Comparison of ENCODE assay signal across 9 mouse cellular contexts in genomic region chr12:4133847-4134212, GRCm38 (mm10). TPM values are rescaled to one million over a fixed set of nuclear protein-coding genes. Genes with fewer than 3 reads are reported as not detected.
DNase-seq lines count a peak whose midpoint lies in the region; ATAC-seq and TF ChIP-seq lines count a peak whose summit lies in the region.
"Had no signal": no experiment of that assay in that cellular context is flagged by ENCODE, and none has a peak within 500 bp of the region (broad histone marks: within the 10 kb centered on the region; RNA-seq: fewer than 3 reads in every experiment).

No protein-coding gene starts in this region.

- peak overlapping the region; percentile 68 for H3K9ac ChIP-seq in neural tube, embryonic 11.5 days (ENCODE audit: low read length)
- H3K9ac ChIP-seq in hindbrain, postnatal 0 days (replicated peaks; ENCODE audit: low read length), result peak overlapping the region; percentile 79

- peak overlapping the region; percentile 47 for H3K4me3 ChIP-seq in neural tube, embryonic 11.5 days (ENCODE audit: low read depth, low read length)
- H3K4me3 ChIP-seq in hindbrain, postnatal 0 days (ENCODE audit: low read length), result peak overlapping the region; percentile 52
- no peak overlapping the region for H3K4me3 ChIP-seq in myocyte

- H3K27ac ChIP-seq in neural tube, embryonic 11.5 days (ENCODE audit: low read depth, low read length), result no peak overlapping the region
- H3K27ac ChIP-seq in hindbrain, postnatal 0 days, result peak overlapping the region; percentile 83

- H3K4me1 ChIP-seq in neural tube, embryonic 11.5 days (ENCODE audit: control insufficient read depth, insufficient read depth, low read length), result no peaks in the 10 kb centered on the region
- H3K4me1 ChIP-seq in hindbrain, postnatal 0 days (ENCODE audit: insufficient read depth, low read length), result peaks cover 22% of the 10 kb centered on the region

- TF ChIP-seq CTCF in hindbrain, postnatal 0 days (IDR thresholded peaks at IDR 0.05; ENCODE audit: low read depth), result no peak

- no peaks in the 10 kb centered on the region for H3K79me2 ChIP-seq in myocyte (ENCODE audit: control insufficient read depth, insufficient read depth)

- peak; percentile 31; the same call in 1 of the 2 replicates for ATAC-seq in frontal cortex, adult (ENCODE audit: low TSS enrichment)
- ATAC-seq in neural tube, embryonic 11.5 days (ENCODE audit: insufficient read depth, low FRiP score, low TSS enrichment), result 0 out of 2 replicates have a peak, but pooled peaks have one; percentile 22
- peak; percentile 41; the same call in 1 of the 2 replicates for ATAC-seq in hindbrain, postnatal 0 days

- no peak overlapping the region for H3ac ChIP-seq in myocyte (ENCODE audit: control insufficient read depth, insufficient read length)

- no peak for TF ChIP-seq POLR2A in myocyte (IDR thresholded peaks at IDR 0.05; ENCODE audit: insufficient read length, low read depth)

- WGBS in neural tube, embryonic 11.5 days, result 41% methylated on average over 11 of the region's 11 CpGs
- 28% methylated on average over 11 of the region's 11 CpGs for WGBS in hindbrain, postnatal 0 days

- H3K4me2 ChIP-seq in neural tube, embryonic 11.5 days (ENCODE audit: low read depth), result peak overlapping the region; percentile 82
- H3K4me2 ChIP-seq in hindbrain, postnatal 0 days (ENCODE audit: low read depth, low read length), result peak overlapping the region; percentile 85
- H3K4me2 ChIP-seq in myocyte (ENCODE audit: low read depth), result peak overlapping the region; percentile 18

- no peaks in the 10 kb centered on the region for H3K36me3 ChIP-seq in neural tube, embryonic 11.5 days (ENCODE audit: control insufficient read depth, insufficient read depth, low read length)
- H3K36me3 ChIP-seq in hindbrain, postnatal 0 days (ENCODE audit: insufficient read depth, low read length), result 0 out of 2 replicates have a peak, but pooled peaks cover 2% of the 10 kb centered on the region
- no peaks in the 10 kb centered on the region for H3K36me3 ChIP-seq in myocyte (ENCODE audit: control insufficient read depth, insufficient read depth)

- no peak for DNase-seq in frontal cortex, postnatal 25 days (ENCODE audit: low spot score in 2 of 2)
- DNase-seq in neural tube, embryonic 11.5 days (ENCODE audit: low spot score), result no peak
- no peak for DNase-seq in neural tube, embryonic 10.5 days (ENCODE audit: extremely low spot score, low spot score)
- DNase-seq in hindbrain, postnatal 0 days (ENCODE audit: low spot score), result no peak
- no peak for DNase-seq in thymus, postnatal 14 days
- no peak for DNase-seq in layer of hippocampus, adult 11-12 months (ENCODE audit: low spot score)

- no peaks in the 10 kb centered on the region for H3K9me3 ChIP-seq in neural tube, embryonic 11.5 days (ENCODE audit: control insufficient read depth, low read length)
- 0 out of 2 replicates have a peak, but pooled peaks cover 3% of the 10 kb centered on the region for H3K9me3 ChIP-seq in hindbrain, postnatal 0 days (ENCODE audit: low read length)

- 0 out of 2 replicates have a peak, but pooled peaks cover 2% of the 10 kb centered on the region for H3K27me3 ChIP-seq in neural tube, embryonic 11.5 days (ENCODE audit: control insufficient read depth, insufficient read depth, low read length)
- no peaks in the 10 kb centered on the region for H3K27me3 ChIP-seq in hindbrain, postnatal 0 days (ENCODE audit: insufficient read depth, low read length)
- no peaks in the 10 kb centered on the region for H3K27me3 ChIP-seq in myocyte (ENCODE audit: control insufficient read depth, insufficient read depth, insufficient read length)
- H3K27me3 ChIP-seq: CH12.LX had no signal

TF ChIP-seq in myocyte, 11 proteins besides CTCF, POLR2A, EP300 and RAD21:
- TF ChIP-seq MAX (IDR thresholded peaks at IDR 0.05; ENCODE audit: low read depth) (no peak), SRF (IDR thresholded peaks at IDR 0.05; ENCODE audit: control insufficient read depth, insufficient read length, low read depth) (no peak)
TF ChIP-seq in myocyte: peak in this region for 0.

RNA-seq across cellular contexts. Expression of gene Adcy3, which starts 0.9 kb away (rescaled TPM):
- polyA plus RNA-seq in neural tube, embryonic 11.5 days (2014; fragmentation: Nextera tagmentation; extraction: Ambion mirVana), result 4.1 and 5.8 TPM in 2 replicates
- total RNA-seq in hindbrain, postnatal 0 days (2014; rRNA removed), result 40.4 and 40.9 TPM in 2 replicates
- polyA plus RNA-seq in hindbrain, postnatal 0 days (2015; fragmentation: Nextera tagmentation; extraction: Ambion mirVana), result 11.5 and 12.5 TPM in 2 replicates
- polyA plus RNA-seq in myocyte (2012; fragmentation: generic; extraction: Trizol), result 0.85 TPM

RNA-seq across cellular contexts. Expression of gene Dnajc27, which starts 51.4 kb away (rescaled TPM):
- polyA plus RNA-seq in neural tube, embryonic 11.5 days (2014; fragmentation: Nextera tagmentation; extraction: Ambion mirVana), result 11.0 and 11.6 TPM in 2 replicates
- 47.4 and 49.5 TPM in 2 replicates for total RNA-seq in hindbrain, postnatal 0 days (2014; rRNA removed)
- 24.2 and 25.2 TPM in 2 replicates for polyA plus RNA-seq in hindbrain, postnatal 0 days (2015; fragmentation: Nextera tagmentation; extraction: Ambion mirVana)
- polyA plus RNA-seq in myocyte (2012; fragmentation: generic; extraction: Trizol), result 4.8 TPM

Comparison
In these comparisons a context has a peak if more than half of its experiments do, and no peak if none do; other contexts are left out.
1. H3K4me2 ChIP-seq: peak in every context shown above with its lines; median percentile 85 in hindbrain, postnatal 0 days; 82 in neural tube, embryonic 11.5 days; 18 in myocyte.